Mouse (Mus musculus): Measurements from ENCODE around the gene Scyl1. TPM values are rescaled to one million over a fixed set of nuclear protein-coding genes. Genes with fewer than 3 reads are reported as not detected.

Scyl1 gene
- polyA plus RNA-seq, 1 experiment: 123 TPM

- DNase-seq (ENCODE audit: low spot score): no peak
Measured at GRCm38 (mm10) chr19:5787920-5788319, 16.7 kb upstream of the Scyl1 start.

- peak; percentile 62 for DNase-seq (ENCODE audit: low spot score)
Measured at GRCm38 (mm10) chr19:5787128-5787635, 16.0 kb upstream of the Scyl1 start.

- peak; percentile 76 for DNase-seq (ENCODE audit: low spot score)
Measured at GRCm38 (mm10) chr19:5786441-5787114, 15.4 kb upstream of the Scyl1 start.

- DNase-seq (ENCODE audit: low spot score): no peak
Measured at GRCm38 (mm10) chr19:5784958-5785577, 13.8 kb upstream of the Scyl1 start.

GRCm38 (mm10) chr19:5782121-5782520 is 10.9 kb upstream of the Scyl1 start:
- no peak for DNase-seq (ENCODE audit: low spot score)

- DNase-seq (ENCODE audit: low spot score): no peak
Measured at GRCm38 (mm10) chr19:5781532-5781931, 10.3 kb upstream of the Scyl1 start.

GRCm38 (mm10) chr19:5780203-5780602 is 9.0 kb upstream of the Scyl1 start:
- no peak for DNase-seq (ENCODE audit: low spot score)

- no peak for DNase-seq (ENCODE audit: low spot score)
Measured at GRCm38 (mm10) chr19:5778312-5778711, 7.1 kb upstream of the Scyl1 start.

- DNase-seq (ENCODE audit: low spot score): no peak
Measured at GRCm38 (mm10) chr19:5777387-5778032, 6.3 kb upstream of the Scyl1 start.

GRCm38 (mm10) chr19:5770311-5770710 is 908 bp downstream of the Scyl1 start:
- DNase-seq (ENCODE audit: low spot score): no peak

- DNase-seq (ENCODE audit: low spot score): no peak
Measured at GRCm38 (mm10) chr19:5767271-5767670, 3.9 kb downstream of the Scyl1 start.

GRCm38 (mm10) chr19:5763163-5763562 is 8.1 kb downstream of the Scyl1 start:
- no peak for DNase-seq (ENCODE audit: low spot score)

GRCm38 (mm10) chr19:5758878-5759403 is 12.3 kb downstream of the Scyl1 start:
- DNase-seq (ENCODE audit: low spot score): no peak

- no peak for DNase-seq (ENCODE audit: low spot score)
Measured at GRCm38 (mm10) chr19:5756991-5757636, 14.1 kb downstream of the Scyl1 start.

GRCm38 (mm10) chr19:5756321-5756985 is 14.8 kb downstream of the Scyl1 start:
- DNase-seq (ENCODE audit: low spot score): no peak

- DNase-seq (ENCODE audit: low spot score): no peak
Measured at GRCm38 (mm10) chr19:5751742-5752141, 19.5 kb downstream of the Scyl1 start.

- no peak for DNase-seq (ENCODE audit: low spot score)
Measured at GRCm38 (mm10) chr19:5750951-5751350, 20.3 kb downstream of the Scyl1 start.

GRCm38 (mm10) chr19:5749476-5749875 is 21.7 kb downstream of the Scyl1 start:
- no peak for DNase-seq (ENCODE audit: low spot score)

GRCm38 (mm10) chr19:5746907-5747363 is 24.3 kb downstream of the Scyl1 start:
- DNase-seq (ENCODE audit: low spot score): no peak

- no peak for DNase-seq (ENCODE audit: low spot score)
Measured at GRCm38 (mm10) chr19:5745756-5746710, 25.2 kb downstream of the Scyl1 start.
